Mouse (Mus musculus) kidney, embryonic 16.5 days (tissue): Measurements from ENCODE around the gene Mrnip. TPM values are rescaled to one million over a fixed set of nuclear protein-coding genes. Genes with fewer than 3 reads are reported as not detected.

ENCODE experiments used
- ATAC-seq: fragments of 200-750 bp; cut with Nextera tagmentation; 2 replicates; pipeline ENCODE4 v1.8.0; 2017; ENCODE audit warnings: moderate TSS enrichment; ENCODE audit not compliant: low FRiP score, low TSS enrichment
- H3K27ac ChIP-seq: fragments of 300-500 bp; sonication (generic); 2 replicates; pipeline ENCODE4 v1.5.1; 2014; ENCODE audit warnings: low read length
- H3K27me3 ChIP-seq: fragments of 300-500 bp; sonication (generic); 2 replicates; pipeline ENCODE4 v1.6.1; 2014; ENCODE audit warnings: low read length, control low read depth, mixed read lengths; ENCODE audit not compliant: insufficient read depth
- H3K36me3 ChIP-seq: fragments of 300-500 bp; sonication (generic); 2 replicates; pipeline ENCODE4 v1.6.1; 2014; ENCODE audit warnings: low read length, control low read depth, mixed read lengths; ENCODE audit not compliant: insufficient read depth
- H3K4me1 ChIP-seq: fragments of 300-500 bp; sonication (generic); 2 replicates; pipeline ENCODE4 v1.6.1; 2014; ENCODE audit warnings: low read length, control low read depth, mixed read lengths; ENCODE audit not compliant: insufficient read depth
- H3K4me2 ChIP-seq: fragments of 300-500 bp; sonication (generic); replicated peaks from 2 replicates; pipeline ENCODE4 v1.6.1; 2014; ENCODE audit warnings: low read depth, low read length
- H3K4me3 ChIP-seq: fragments of 300-500 bp; sonication (generic); 2 replicates; pipeline ENCODE4 v1.5.1; 2014; ENCODE audit warnings: mild to moderate bottlenecking, low read length
- H3K9ac ChIP-seq: fragments of 300-500 bp; sonication (generic); replicated peaks from 2 replicates; pipeline ENCODE4 v1.6.1; 2014; ENCODE audit warnings: low read length
- H3K9me3 ChIP-seq: fragments of 300-500 bp; sonication (generic); 2 replicates; pipeline ENCODE4 v1.6.1; 2016; ENCODE audit warnings: low read length, control low read depth
- WGBS: fragments of 180-500 bp; shearing (Covaris S2); extraction: QIAGEN DNeasy Blood & Tissue Kit; methylation state at CpG from one replicate; pipeline ENCODE4 v1.1.7; 2014; 5-methylcytosine and 5-hydroxymethylcytosine counted together
- microRNA-seq: library from miRNA; unstranded; fragments of <30 nt; microRNA quantifications from one replicate; pipeline ENCODE4, GENCODE M21; 2016
- polyA plus RNA-seq: library from polyadenylated mRNA; unstranded; fragments of >200 nt; fragmentation: Nextera tagmentation; extraction: Ambion mirVana; gene quantifications from 2 replicates; pipeline ENCODE4 v1.2.1, GENCODE M21; 2015

Mrnip gene
- polyA plus RNA-seq, 1 experiment from 2014 or later, result 21.7 TPM

DNA sequence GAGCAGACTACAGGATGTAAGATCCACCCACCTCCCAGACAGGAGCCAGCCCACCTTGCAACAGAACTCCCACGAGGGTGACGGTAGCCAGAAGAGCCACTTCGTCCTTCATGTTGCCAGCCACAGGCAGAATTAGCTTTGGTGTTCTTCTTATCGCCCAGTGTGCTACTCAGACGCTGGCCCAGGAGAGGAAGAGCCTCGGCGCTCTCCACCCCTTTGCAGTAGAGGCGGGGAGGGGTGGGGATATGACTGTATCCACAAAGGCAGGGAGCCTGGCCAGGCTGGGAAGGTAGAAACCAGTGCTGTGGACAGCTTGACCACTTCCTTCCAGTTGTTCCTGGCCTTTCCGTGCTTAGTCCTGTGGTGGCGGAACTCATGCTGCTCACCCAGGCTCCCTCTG, 64.1 kb downstream of the Mrnip start, which contains the start of gene Ltc4s:
Ltc4s (minus strand) TSS at position 293 of the 400 bp plus-strand sequence.
- Histone ChIP-seq H3K4me3 (peak within 1 kb of the TSS; percentile 65), H3K9me3 (no peaks in the 10 kb centered on the region), H3K27ac (no peak within 1 kb of the TSS), H3K36me3 (peaks cover 18% of the 10 kb centered on the region), H3K9ac (peak within 1 kb of the TSS; percentile 71; the same call in 1 of the 2 replicates), H3K4me2 (peak within 1 kb of the TSS; percentile 96), H3K27me3 (peaks cover 14% of the 10 kb centered on the region; the same call in 1 of the 2 replicates), H3K4me1 (peaks cover 14% of the 10 kb centered on the region; the same call in 1 of the 2 replicates)
- 50% methylated on average over 10 of the region's 10 CpGs for WGBS
- no peak for ATAC-seq

DNA sequence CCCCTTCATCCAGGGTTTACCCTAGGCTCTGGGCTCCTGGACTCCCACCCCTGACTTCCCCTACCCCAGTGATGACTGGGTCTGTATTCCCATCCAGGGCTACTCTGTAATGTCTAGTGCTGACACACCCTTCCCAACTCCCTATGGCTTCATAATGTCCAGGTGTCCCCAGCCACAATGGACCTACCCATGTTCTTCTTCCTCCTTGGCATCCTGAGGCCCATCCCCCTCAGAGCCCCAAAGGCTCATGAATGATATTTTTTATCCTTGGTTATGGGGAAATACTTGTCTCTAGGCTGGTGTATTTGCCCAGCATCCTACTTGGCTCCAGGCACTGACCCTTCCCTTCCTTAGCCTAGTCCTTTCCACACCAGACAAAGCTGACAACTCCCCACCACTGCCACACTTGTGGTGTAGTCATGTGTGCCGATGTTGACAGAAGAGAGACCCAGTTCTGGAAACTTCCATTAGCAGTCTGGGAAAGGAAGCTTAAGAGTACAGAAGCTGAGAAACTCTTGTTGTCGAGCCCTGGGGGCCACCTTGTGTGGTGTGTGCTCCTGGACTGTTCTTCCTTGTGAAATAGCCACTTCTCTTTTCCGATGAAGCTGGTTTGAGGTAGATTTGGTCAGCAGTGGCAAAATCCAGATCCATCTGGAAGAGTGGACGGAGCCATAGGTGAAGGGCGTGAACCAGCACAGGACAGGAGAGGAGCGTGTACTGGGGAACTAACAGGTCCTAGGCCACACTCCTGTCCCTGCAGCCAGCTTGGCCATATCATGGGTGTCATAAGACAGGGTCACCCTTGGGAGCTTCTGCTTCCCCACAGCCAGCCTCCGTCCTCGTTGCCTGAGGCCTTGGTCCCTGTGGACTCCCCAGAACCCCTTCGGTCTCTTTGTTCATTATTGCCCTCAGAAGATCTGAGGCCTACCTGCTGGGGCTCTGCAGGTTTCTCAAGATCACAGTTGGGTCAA, 64.9 kb downstream of the Mrnip start:
- WGBS, result 91% methylated on average over 9 of the region's 9 CpGs
- Histone ChIP-seq H3K4me2 (no peak overlapping the region), H3K4me1 (peaks cover 14% of the 10 kb centered on the region; the same call in 1 of the 2 replicates), H3K9ac (no peak overlapping the region), H3K27ac (no peak overlapping the region), H3K36me3 (peaks cover 11% of the 10 kb centered on the region), H3K9me3 (no peaks in the 10 kb centered on the region), H3K27me3 (peaks cover 14% of the 10 kb centered on the region; the same call in 1 of the 2 replicates), H3K4me3 (no peak overlapping the region)
- no peak for ATAC-seq

DNA sequence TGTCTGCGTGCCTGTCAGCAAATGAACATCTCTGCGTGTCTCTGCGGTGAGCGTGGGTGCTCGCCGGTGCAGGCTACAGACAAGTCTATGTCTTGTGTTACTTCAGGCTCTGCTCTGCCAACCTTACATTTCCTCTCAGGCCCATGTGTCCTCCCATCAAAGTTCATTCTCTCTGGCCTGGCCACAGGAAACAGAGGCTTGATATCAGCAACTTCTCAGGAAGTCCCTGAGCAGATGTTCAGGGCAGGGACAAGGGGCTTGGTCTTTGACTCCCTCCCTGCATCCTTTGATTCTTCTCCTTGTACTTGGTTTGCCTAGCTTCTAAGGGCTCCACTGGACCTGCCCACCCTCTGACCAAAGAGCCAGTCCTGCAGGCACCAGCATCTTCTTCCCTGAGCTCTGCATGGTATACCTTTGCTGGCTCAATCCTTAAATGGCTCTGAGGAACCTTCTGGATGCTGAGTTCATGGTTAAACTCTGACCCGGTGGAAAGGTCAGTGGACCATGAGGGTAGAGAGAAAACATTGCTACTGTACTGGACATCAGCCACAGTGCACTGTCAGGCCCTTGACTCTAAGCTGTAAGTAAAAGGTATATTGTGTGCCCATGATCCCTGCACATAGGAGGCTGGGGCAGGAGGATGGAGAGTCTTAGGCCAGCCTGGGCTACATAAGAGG, 66.1 kb downstream of the Mrnip start:
- Histone ChIP-seq H3K27me3 (peaks cover 14% of the 10 kb centered on the region; the same call in 1 of the 2 replicates), H3K27ac (no peak overlapping the region), H3K4me3 (no peak overlapping the region), H3K9me3 (no peaks in the 10 kb centered on the region), H3K4me1 (peaks cover 14% of the 10 kb centered on the region; the same call in 1 of the 2 replicates), H3K36me3 (no peaks in the 10 kb centered on the region), H3K9ac (no peak overlapping the region), H3K4me2 (no peak overlapping the region)
- ATAC-seq, result no peak
- 75% methylated on average over 7 of the region's 7 CpGs for WGBS

DNA sequence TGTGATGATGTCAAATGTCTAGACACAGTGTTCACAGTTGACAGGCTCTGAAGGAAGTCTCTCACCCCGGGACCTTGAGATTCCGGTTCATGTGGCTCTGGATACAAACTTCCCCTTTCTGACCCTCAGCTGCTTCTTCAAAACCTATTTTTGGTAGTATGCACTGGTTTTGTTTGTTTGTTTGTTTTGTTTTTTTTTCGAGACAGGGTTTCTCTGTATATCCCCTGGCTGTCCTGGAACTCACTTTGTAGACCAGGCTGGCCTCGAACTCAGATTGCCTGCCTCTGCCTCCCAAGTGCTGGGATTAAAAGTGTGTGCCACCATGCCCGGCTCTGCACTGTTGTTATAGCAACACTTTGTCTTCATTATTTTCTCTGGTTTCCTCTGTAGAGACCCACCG, 69.7 kb downstream of the Mrnip start:
- no peak overlapping the region for H3K4me3 ChIP-seq
- no peak for ATAC-seq

GRCm38 (mm10) chr11:50245269-50245668, 71.0 kb downstream of the Mrnip start:
- Histone ChIP-seq H3K4me3 (no peak overlapping the region), H3K4me2 (no peak overlapping the region), H3K9me3 (no peaks in the 10 kb centered on the region), H3K4me1 (0 out of 2 replicates have a peak, but pooled peaks cover 3% of the 10 kb centered on the region), H3K27me3 (no peaks in the 10 kb centered on the region), H3K9ac (no peak overlapping the region), H3K27ac (no peak overlapping the region), H3K36me3 (no peaks in the 10 kb centered on the region)
- no peak for ATAC-seq
- 64% methylated on average over 5 of the region's 5 CpGs for WGBS

More for the DNA sequence above, 69.7 kb downstream of the Mrnip start:
- 77% methylated on average over 6 of the region's 6 CpGs for WGBS
- no peak overlapping the region for H3K4me2 ChIP-seq
- H3K4me1 ChIP-seq, result 0 out of 2 replicates have a peak, but pooled peaks cover 2% of the 10 kb centered on the region
- peaks cover under 1% of the 10 kb centered on the region; the same call in 1 of the 2 replicates for H3K27me3 ChIP-seq
- no peaks in the 10 kb centered on the region for H3K36me3 ChIP-seq
- no peak overlapping the region for H3K9ac ChIP-seq
- no peak overlapping the region for H3K27ac ChIP-seq
- H3K9me3 ChIP-seq, result no peaks in the 10 kb centered on the region

DNA sequence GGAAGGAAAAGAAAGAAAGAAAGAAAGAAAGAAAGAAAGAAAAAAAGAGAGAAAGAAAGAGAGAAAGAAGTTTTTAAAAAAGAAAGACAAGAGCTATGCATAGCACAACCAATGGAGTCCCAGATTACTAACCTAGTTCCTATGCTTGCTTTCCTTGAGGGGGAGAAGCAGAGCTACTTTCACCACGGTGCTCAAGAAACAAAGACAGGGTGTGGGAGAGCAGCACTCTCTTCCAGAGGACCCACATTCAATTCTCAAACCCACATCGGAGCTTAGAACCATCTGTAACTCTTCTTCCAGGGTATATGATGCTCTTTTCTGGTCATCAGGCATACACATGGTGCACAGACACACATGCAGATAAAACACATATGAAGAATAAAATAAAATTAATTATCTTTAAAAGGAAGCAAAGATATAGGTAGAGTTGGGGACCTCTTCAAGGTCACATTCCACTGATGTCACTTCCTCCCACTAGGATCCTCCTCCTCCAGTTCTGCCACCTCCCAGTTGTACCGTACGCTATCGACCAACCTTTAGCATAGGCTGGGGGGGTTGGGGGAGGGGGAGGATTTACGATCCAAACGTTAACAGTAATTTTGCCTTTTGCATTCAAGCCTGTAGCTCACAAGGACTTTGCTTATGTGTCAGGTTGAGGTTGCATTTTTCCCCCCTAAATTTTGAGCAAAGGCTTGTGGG, 74.4 kb downstream of the Mrnip start:
- Histone ChIP-seq H3K4me2 (no peak overlapping the region), H3K9me3 (no peaks in the 10 kb centered on the region), H3K4me3 (no peak overlapping the region), H3K27ac (no peak overlapping the region), H3K36me3 (no peaks in the 10 kb centered on the region), H3K9ac (no peak overlapping the region), H3K4me1 (peaks cover 22% of the 10 kb centered on the region), H3K27me3 (no peaks in the 10 kb centered on the region)
- ATAC-seq, result no peak
- WGBS, result 68% methylated on average over 7 of the region's 7 CpGs

Small RNA genes within 50 kb of the gene (microRNA-seq; reads per million reads assigned to microRNA genes)
- not detected for gene Mir6919

Other genes starting within 250 kb of the Mrnip start
- gene Rnf130, start 149.1 kb upstream of the Mrnip start, polyA plus RNA-seq, result 33.8 and 50.6 TPM in 2 replicates
- 44.3 and 47.2 TPM in 2 replicates for gene Tbc1d9b, start 43.0 kb upstream of the Mrnip start, polyA plus RNA-seq
- gene Sqstm1, start 36.4 kb downstream of the Mrnip start, polyA plus RNA-seq, result 298 and 338 TPM in 2 replicates
- 9.8 and 11.9 TPM in 2 replicates for gene Mgat4b, start 36.4 kb downstream of the Mrnip start, polyA plus RNA-seq
- 2.5 and 2.8 TPM in 2 replicates for gene Ltc4s, start 64.2 kb downstream of the Mrnip start, polyA plus RNA-seq
- gene Maml1, start 117.9 kb downstream of the Mrnip start, polyA plus RNA-seq, result 5.2 and 6.3 TPM in 2 replicates
- gene Canx, start 151.2 kb downstream of the Mrnip start, polyA plus RNA-seq, result 393 and 397 TPM in 2 replicates
- gene Cby3, start 180.0 kb downstream of the Mrnip start, polyA plus RNA-seq, result 0.55 and 0.71 TPM in 2 replicates
- 500 and 509 TPM in 2 replicates for gene Hnrnph1, start 202.5 kb downstream of the Mrnip start, polyA plus RNA-seq